Mouse (Mus musculus) CH12.LX (cell line): ENCODE results near the gene Kif1a. TPM values are rescaled to one million over a fixed set of nuclear protein-coding genes. Genes with fewer than 3 reads are reported as not detected.

Experiments
- DNase-seq: peaks from one replicate; pipeline ENCODE4 v3.0.0-alpha.2; 2013; ENCODE audit errors: extremely low read depth
- H3K27ac ChIP-seq: 2 replicates; pipeline ENCODE4 v1.5.1; 2012; ENCODE audit warnings: low read depth, mild to moderate bottlenecking, control low read depth, moderate library complexity; ENCODE audit not compliant: insufficient read depth
- H3K27me3 ChIP-seq: replicated peaks from 2 replicates; pipeline ENCODE3; 2012; ENCODE audit warnings: inconsistent platforms
- H3K36me3 ChIP-seq, 2 experiments: replicated peaks in 1 of 2; 2 replicates each; pipeline versions ENCODE3 to v1.6.1; 2012; ENCODE audit warnings: inconsistent platforms in 1 of 2, low read length in 1 of 2, mild to moderate bottlenecking in 1 of 2, mixed read lengths in 1 of 2, moderate library complexity in 1 of 2; ENCODE audit not compliant: control insufficient read depth in 1 of 2, insufficient read depth in 1 of 2
- H3K4me1 ChIP-seq, 2 experiments: 2 replicates each; pipeline ENCODE4 v1.6.1; 2012; ENCODE audit warnings: inconsistent platforms in 1 of 2, moderate library complexity in 1 of 2; ENCODE audit not compliant: insufficient read depth in 2 of 2, control insufficient read depth in 1 of 2
- H3K4me2 ChIP-seq: 2 replicates; pipeline ENCODE4 v1.6.1; 2012; ENCODE audit warnings: low read depth, mild to moderate bottlenecking, control low read depth; ENCODE audit not compliant: poor library complexity, insufficient read depth, severe bottlenecking
- H3K4me3 ChIP-seq, 3 experiments: fragments of 150-350 bp in 1 of 3; sonication (generic) in 1 of 3; replicated peaks in 1 of 3; 2 replicates each; pipeline versions ENCODE3 to v1.5.1; 2011 to 2012; ENCODE audit warnings: low read depth in 2 of 3, low read length in 2 of 3, mild to moderate bottlenecking in 2 of 3, moderate library complexity in 2 of 3, control low read depth in 1 of 3, improper control_type of control experiment in 1 of 3, inconsistent platforms in 1 of 3, mixed read lengths in 1 of 3; ENCODE audit not compliant: poor library complexity in 1 of 3
- H3K79me2 ChIP-seq: replicated peaks from 2 replicates; pipeline ENCODE4 v1.6.1; 2012; ENCODE audit warnings: mild to moderate bottlenecking, moderate library complexity; ENCODE audit not compliant: control insufficient read depth, poor library complexity, insufficient read depth, severe bottlenecking; ENCODE audit errors: extremely low read depth
- H3K9ac ChIP-seq: 2 replicates; pipeline ENCODE4 v1.6.1; 2012; ENCODE audit warnings: low read depth, mild to moderate bottlenecking, control low read depth, moderate library complexity; ENCODE audit not compliant: insufficient read depth
- H3K9me3 ChIP-seq: replicated peaks from 2 replicates; pipeline ENCODE3; 2012; ENCODE audit warnings: low read length, inconsistent platforms, mixed read lengths
- BHLHE40 ChIP-seq: IDR thresholded peaks from 2 replicates; pipeline ENCODE4 v1.6.1; 2011; ENCODE audit warnings: mild to moderate bottlenecking, low read depth, low read length, improper control_type of control experiment
- CHD1 ChIP-seq: IDR thresholded peaks from 2 replicates; pipeline ENCODE4 v1.6.1; 2012; ENCODE audit warnings: low read depth, low read length, improper control_type of control experiment, inconsistent platforms
- CTCF ChIP-seq, 2 experiments: IDR thresholded peaks in 1 of 2; conservative IDR thresholded peaks in 1 of 2; 2 replicates each; pipeline ENCODE4 v1.5.1; 2011 to 2012; ENCODE audit warnings: low read depth in 2 of 2, low read length in 2 of 2, improper control_type of control experiment in 1 of 2, inconsistent platforms in 1 of 2, mild to moderate bottlenecking in 1 of 2, moderate library complexity in 1 of 2
- E2F4 ChIP-seq: IDR thresholded peaks from 2 replicates; pipeline ENCODE4 v1.6.1; 2011; ENCODE audit warnings: low read depth, low read length, improper control_type of control experiment; ENCODE audit not compliant: insufficient replicate concordance
- ELF1 ChIP-seq: IDR thresholded peaks from 2 replicates; pipeline ENCODE4 v1.6.1; 2014; ENCODE audit warnings: low read depth, mild to moderate bottlenecking, inconsistent platforms, low read length, improper control_type of control experiment
- EP300 ChIP-seq: IDR thresholded peaks from 2 replicates; pipeline ENCODE4 v1.6.1; 2011; ENCODE audit warnings: low read length, improper control_type of control experiment
- ETS1 ChIP-seq: conservative IDR thresholded peaks from 2 replicates; pipeline ENCODE4 v1.6.1; 2012; ENCODE audit warnings: low read depth, mild to moderate bottlenecking, inconsistent platforms, low read length, improper control_type of control experiment, moderate library complexity
- GABPA ChIP-seq: IDR thresholded peaks from 2 replicates; pipeline ENCODE4 v1.6.1; 2012; ENCODE audit warnings: low read depth, low read length, improper control_type of control experiment, inconsistent platforms; ENCODE audit not compliant: insufficient replicate concordance
- MAFK ChIP-seq: IDR thresholded peaks from 2 replicates; pipeline ENCODE4 v1.6.1; 2011; ENCODE audit warnings: low read length, improper control_type of control experiment; ENCODE audit not compliant: insufficient replicate concordance
- MAX ChIP-seq: IDR thresholded peaks from 2 replicates; pipeline ENCODE4 v1.6.1; 2011; ENCODE audit warnings: low read length, improper control_type of control experiment
- MAZ ChIP-seq: IDR thresholded peaks from 2 replicates; pipeline ENCODE4 v1.6.1; 2012; ENCODE audit warnings: low read depth, mild to moderate bottlenecking, inconsistent platforms, low read length, improper control_type of control experiment, moderate library complexity
- MEF2A ChIP-seq: IDR thresholded peaks from 2 replicates; pipeline ENCODE4 v1.6.1; 2014; ENCODE audit warnings: low read depth, mild to moderate bottlenecking, inconsistent platforms, low read length, improper control_type of control experiment, borderline replicate concordance
- MYC ChIP-seq: IDR thresholded peaks from 2 replicates; pipeline ENCODE4 v1.6.1; 2011; ENCODE audit warnings: low read depth, mild to moderate bottlenecking, improper control_type of control experiment, low read length
- NRF1 ChIP-seq: IDR thresholded peaks from 2 replicates; pipeline ENCODE4 v1.6.1; 2014; ENCODE audit warnings: low read depth, mild to moderate bottlenecking, inconsistent platforms, low read length, improper control_type of control experiment, moderate library complexity
- PAX5 ChIP-seq: IDR thresholded peaks from 2 replicates; pipeline ENCODE4 v1.6.1; 2012; ENCODE audit warnings: low read length, inconsistent platforms, mixed read lengths
- POLR2A ChIP-seq: IDR thresholded peaks from 2 replicates; pipeline ENCODE4 v1.6.1; 2011; ENCODE audit warnings: low read depth, mild to moderate bottlenecking, improper control_type of control experiment, low read length
- RCOR1 ChIP-seq: conservative IDR thresholded peaks from 2 replicates; pipeline ENCODE4 v1.6.1; 2012; ENCODE audit warnings: low read depth, mild to moderate bottlenecking, inconsistent platforms, low read length, improper control_type of control experiment
- SMC3 ChIP-seq: IDR thresholded peaks from 2 replicates; pipeline ENCODE4 v1.6.1; 2011; ENCODE audit warnings: low read depth, low read length, improper control_type of control experiment
- TCF12 ChIP-seq: IDR thresholded peaks from 2 replicates; pipeline ENCODE4 v1.6.1; 2014; ENCODE audit warnings: low read depth, mild to moderate bottlenecking, inconsistent platforms, low read length, improper control_type of control experiment
- ZNF384 ChIP-seq: IDR thresholded peaks from 2 replicates; pipeline ENCODE4 v1.6.1; 2012; ENCODE audit warnings: low read depth, low read length, improper control_type of control experiment, inconsistent platforms
- dilution Hi-C: fragments of 300-500 bp; cut with MboI; formaldehyde crosslinking; loops from 2 replicates; pipeline ENCODE4 v1.14.3; 2020; ENCODE audit warnings: low sequenced_read_pairs; ENCODE audit not compliant: extremely low pct_unique_long_range_greater_than_20kb, extremely low pct_ligation_motif_present
- in situ Hi-C: fragments of 300-500 bp; cut with MboI; formaldehyde crosslinking; loops from 3 replicates; pipeline ENCODE4 v1.14.3; 2019; ENCODE audit warnings: low sequenced_read_pairs, low pct_ligation_motif_present, low pct_unique_long_range_greater_than_20kb, mixed read lengths
- polyA plus RNA-seq: library from polyadenylated mRNA; unstranded; fragments of >175 nt; gene quantifications from 2 replicates; pipeline ENCODE4 v1.2.1, GENCODE M21; 2012; ENCODE audit warnings: low read depth; ENCODE audit not compliant: insufficient read length
- total RNA-seq, 2 experiments: library from RNA; depleted of rRNA; stranded (reverse); fragments of 300-350 nt in 1 of 2; fragments of >200 nt in 1 of 2; gene quantifications; 2 replicates each; pipeline ENCODE4 v1.2.3; 2012 to 2014

Gene Kif1a
- total and polyA plus RNA-seq, 3 experiments, result 0.17 to 0.61 (median 0.17) TPM

DNA sequence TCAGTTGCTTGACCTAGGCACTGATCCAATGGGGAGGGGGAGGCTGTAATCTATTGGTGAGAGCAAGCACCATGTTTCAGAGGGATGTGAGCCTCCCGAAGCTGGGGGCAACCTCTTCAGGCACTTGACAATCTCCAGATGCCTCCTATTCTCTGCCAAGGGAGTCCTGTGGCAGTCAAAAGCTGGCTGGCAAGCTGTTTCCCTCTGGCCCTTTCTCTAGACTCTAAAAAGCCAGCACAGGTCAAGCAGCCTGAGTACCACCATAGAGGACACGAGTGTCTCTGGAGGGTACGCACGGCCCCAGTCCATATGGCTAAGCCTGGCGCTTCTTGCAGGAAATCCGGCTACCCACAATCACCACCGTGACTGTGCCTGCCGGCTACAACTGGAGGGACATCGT lies 42.4 kb upstream of the Kif1a start:
- no peak overlapping the region for H3K9ac ChIP-seq
- no peaks in the 10 kb centered on the region for H3K9me3 ChIP-seq
- dilution Hi-C loops, result no loop called here

GRCm38 (mm10) chr1:93142871-93143270 lies 41.1 kb upstream of the Kif1a start:
- Histone ChIP-seq H3K9me3 (no peaks in the 10 kb centered on the region), H3K4me2 (no peak overlapping the region)
- no peak for TF ChIP-seq MYC
- no peak for TF ChIP-seq ETS1
- TF ChIP-seq PAX5, result no peak
- no peak for TF ChIP-seq ELF1
- TF ChIP-seq POLR2A, result no peak
- TF ChIP-seq, all 38 proteins: peak for 0
- Histone ChIP-seq H3K4me3 (no peak overlapping the region), H3K79me2 (no peaks in the 10 kb centered on the region), H3K36me3 (no peaks in the 10 kb centered on the region), H3K9ac (no peak overlapping the region), H3K4me1 (no peaks in the 10 kb centered on the region), H3K27ac (no peak overlapping the region), H3K27me3 (peaks cover 94% of the 10 kb centered on the region)
- dilution Hi-C loops, result no loop called here
- in situ Hi-C loops, result no loop called here
- no peak for DNase-seq

More for the DNA sequence above, 42.4 kb upstream of the Kif1a start:
- H3K4me1 ChIP-seq, result no peaks in the 10 kb centered on the region
- no peak overlapping the region for H3K4me3 ChIP-seq
- H3K4me2 ChIP-seq, result no peak overlapping the region
- TF ChIP-seq BHLHE40 (no peak), E2F4 (no peak), ZNF384 (no peak), EP300 (no peak), PAX5 (no peak), ETS1 (no peak), SMC3 (no peak)
- TF ChIP-seq, all 38 proteins: peak for 0
- Histone ChIP-seq H3K36me3 (no peaks in the 10 kb centered on the region), H3K27me3 (peaks cover 94% of the 10 kb centered on the region), H3K27ac (no peak overlapping the region), H3K79me2 (no peaks in the 10 kb centered on the region)
- DNase-seq, result no peak
- in situ Hi-C loops, result no loop called here

DNA sequence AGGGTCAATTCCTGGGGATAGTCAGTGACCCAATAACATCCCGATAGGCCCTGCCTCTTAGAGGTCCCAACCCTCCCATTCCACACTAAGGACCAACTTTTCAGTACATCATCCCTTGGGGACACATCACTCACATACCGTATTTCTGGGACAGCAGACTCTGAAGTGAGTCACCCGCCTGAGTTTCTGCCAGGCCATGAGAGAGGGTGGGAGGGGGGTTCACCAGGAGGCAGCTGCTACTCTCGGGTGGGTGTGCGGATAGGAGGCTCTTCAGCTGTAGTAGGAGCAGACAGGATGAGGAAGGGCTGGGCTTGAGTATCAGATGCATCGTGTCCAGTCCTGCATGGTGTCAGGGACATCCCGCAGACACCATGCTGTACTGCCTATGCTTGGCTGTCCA lies 38.0 kb upstream of the Kif1a start:
- DNase-seq, result no peak
- no peak overlapping the region for H3K27ac ChIP-seq
- in situ Hi-C loops (no loop called here), dilution Hi-C loops (no loop called here)
- H3K36me3 ChIP-seq, result no peaks in the 10 kb centered on the region
- no peaks in the 10 kb centered on the region for H3K9me3 ChIP-seq
- no peak overlapping the region for H3K9ac ChIP-seq
- no peak for TF ChIP-seq CTCF (conservative IDR thresholded peaks at IDR 0.05 in 1 of 2, IDR thresholded peaks at IDR 0.05 in 1 of 2; ENCODE audit: low read depth in 2 of 2, low read length in 2 of 2)
- no peak for TF ChIP-seq MAZ
- TF ChIP-seq ZNF384, result no peak
- TF ChIP-seq NRF1, result no peak
- no peak for TF ChIP-seq CHD1
- no peak for TF ChIP-seq MAFK
- TF ChIP-seq MAX, result no peak
- TF ChIP-seq MEF2A, result no peak
- TF ChIP-seq GABPA, result no peak
- TF ChIP-seq TCF12, result no peak
- TF ChIP-seq ETS1, result no peak
- TF ChIP-seq SMC3, result no peak
- no peak for TF ChIP-seq POLR2A
- TF ChIP-seq EP300, result no peak
- TF ChIP-seq RCOR1, result no peak
- no peaks in the 10 kb centered on the region for H3K79me2 ChIP-seq
- H3K4me2 ChIP-seq, result no peak overlapping the region
- no peak overlapping the region for H3K4me3 ChIP-seq
- peaks cover 98% of the 10 kb centered on the region for H3K27me3 ChIP-seq
- no peaks in the 10 kb centered on the region for H3K4me1 ChIP-seq
